Mouse (Mus musculus) skeletal muscle tissue, adult 2 months (tissue): ENCODE data around the gene Adora3.

ENCODE experiments used
- DNase-seq: peaks from one replicate; pipeline ENCODE4 v3.0.0-alpha.2; 2012; ENCODE audit warnings: low read depth, low spot score

Gene Adora3

DNA sequence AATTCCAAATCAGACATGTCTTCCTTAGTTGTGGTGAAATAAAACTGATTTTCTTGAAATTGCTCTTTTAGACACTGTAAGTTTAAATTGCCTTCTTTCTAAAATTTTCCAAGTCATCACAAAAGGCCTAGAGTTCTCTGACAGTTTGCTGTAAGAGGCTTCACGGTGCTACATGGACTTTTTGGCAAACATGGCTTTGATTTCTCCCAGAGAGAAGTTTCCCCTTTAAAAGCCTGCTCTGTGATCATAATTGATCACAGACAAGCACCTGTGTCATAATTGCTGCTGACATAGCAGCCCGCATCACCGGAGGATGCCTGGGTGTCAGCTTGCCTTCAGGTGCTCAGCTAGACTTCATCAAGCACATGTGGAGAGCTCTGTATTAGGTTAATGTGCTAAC is at the start of gene Adora3, which contains the start of gene Tmigd3:
Gene Adora3, plus strand, starts transcription at position 301 of the 400 bp plus-strand sequence.
Gene Tmigd3, plus strand, starts transcription at position 346 of the 400 bp plus-strand sequence.
- no peak for DNase-seq

DNA sequence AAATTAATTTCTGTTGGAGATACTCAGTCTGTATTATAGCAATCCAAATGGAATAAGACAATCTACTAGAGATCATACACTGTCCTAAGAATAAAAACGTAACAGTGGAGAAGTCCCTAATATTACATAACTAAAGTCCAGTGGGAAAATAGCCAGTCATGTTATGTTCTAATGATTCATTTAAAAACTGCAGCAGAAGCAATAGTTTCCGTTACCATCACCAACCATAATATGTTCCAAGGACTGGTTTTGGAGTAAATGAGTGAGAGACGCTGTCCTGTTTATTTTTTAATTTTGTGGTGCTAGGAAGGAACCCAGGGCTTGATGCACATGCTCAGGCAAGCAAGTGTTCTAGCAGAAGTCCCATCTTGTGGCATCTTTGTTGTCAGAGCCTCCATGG is 49.2 kb upstream of the Adora3 start:
- no peak for DNase-seq

DNA sequence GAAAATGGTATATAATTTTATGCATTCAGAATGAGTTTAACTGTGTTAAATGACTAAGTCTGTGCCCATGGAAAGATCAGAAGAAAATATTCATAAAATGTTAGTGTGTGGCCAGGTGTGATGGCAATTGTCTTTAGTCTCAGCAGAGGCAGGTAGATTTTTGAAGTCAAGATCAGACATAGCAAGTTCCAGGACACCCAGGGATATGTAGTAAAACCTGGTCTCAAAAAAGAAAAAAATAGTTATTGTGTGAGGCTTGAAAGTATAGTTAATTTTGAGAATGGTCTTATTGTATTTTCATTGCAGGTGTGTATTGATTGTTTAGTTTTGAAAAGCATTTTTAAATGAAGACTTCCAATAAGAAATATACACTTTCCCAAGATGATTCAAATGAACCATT is 47.0 kb upstream of the Adora3 start:
- no peak for DNase-seq

GRCm38 (mm10) chr3:105824103-105824502 is 46.6 kb upstream of the Adora3 start:
- no peak for DNase-seq

DNA sequence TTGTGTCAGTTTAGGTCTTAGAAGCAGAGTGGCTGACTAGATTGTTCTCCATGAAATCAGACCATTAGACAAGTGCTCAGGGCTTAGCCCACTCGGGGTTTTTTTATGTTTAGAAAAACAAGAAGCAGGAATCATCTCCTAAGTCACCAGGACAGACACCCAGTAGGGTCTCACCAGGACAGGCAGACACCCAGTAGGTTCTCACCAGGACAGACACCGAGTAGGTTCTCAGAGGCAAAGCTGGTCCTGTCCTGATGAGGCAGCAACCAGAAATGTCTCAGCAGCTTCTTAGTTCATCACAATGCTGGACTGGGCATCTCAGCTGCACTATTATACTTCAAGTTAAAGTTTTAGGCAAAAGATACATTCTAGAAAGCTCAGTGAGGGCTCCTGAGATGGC is 46.0 kb upstream of the Adora3 start:
- DNase-seq, result no peak

- DNase-seq, result peak; percentile 88
Observed at GRCm38 (mm10) chr3:105825501-105826161, 45.0 kb upstream of the Adora3 start.

- no peak for DNase-seq
Observed at GRCm38 (mm10) chr3:105831584-105831983, 39.1 kb upstream of the Adora3 start.

- no peak for DNase-seq
Observed at GRCm38 (mm10) chr3:105835875-105836274, 34.8 kb upstream of the Adora3 start.

- no peak for DNase-seq
Observed at GRCm38 (mm10) chr3:105836883-105837282, 33.8 kb upstream of the Adora3 start.

DNA sequence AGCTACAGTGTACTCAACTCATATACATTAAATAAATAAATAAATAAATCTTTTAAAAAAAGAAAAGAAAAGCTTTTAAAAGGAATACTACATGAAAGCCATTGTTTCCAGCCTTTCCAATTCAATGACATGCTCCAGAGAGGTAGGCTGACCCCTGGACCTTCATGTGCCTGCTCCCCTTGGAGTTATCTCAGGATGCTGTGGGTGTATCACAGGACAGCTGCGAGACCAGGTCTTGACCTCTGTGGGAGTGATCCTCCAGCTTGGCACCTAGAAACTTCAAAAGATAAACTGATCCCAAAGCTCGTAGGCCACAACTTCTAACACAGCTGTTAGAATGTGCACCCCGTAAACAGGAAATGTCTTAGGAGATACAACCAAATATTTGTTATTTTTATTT is 32.0 kb upstream of the Adora3 start:
- DNase-seq, result no peak

DNA sequence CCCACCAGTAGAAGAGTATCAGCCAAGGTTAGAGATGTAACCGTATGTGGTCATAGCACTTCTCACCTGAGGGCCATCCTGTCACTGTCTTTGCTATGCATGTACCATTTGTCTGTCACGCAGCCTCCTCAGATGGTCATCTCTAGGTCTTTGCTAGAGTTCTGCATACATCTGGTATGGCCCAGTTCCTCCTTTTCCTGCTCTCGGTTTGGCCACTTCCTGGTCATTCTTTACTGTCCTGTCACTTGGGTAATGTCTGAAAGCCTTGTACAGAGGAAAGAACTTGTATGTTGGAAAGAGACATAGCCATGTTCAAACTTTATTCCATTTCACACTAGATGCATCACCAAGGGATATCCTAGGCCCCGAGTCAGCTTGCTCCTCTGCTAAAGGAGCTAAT is 30.8 kb upstream of the Adora3 start:
- DNase-seq, result no peak

- no peak for DNase-seq
Observed at GRCm38 (mm10) chr3:105846294-105847069, 24.2 kb upstream of the Adora3 start.

- DNase-seq, result peak; percentile 76
Observed at GRCm38 (mm10) chr3:105853781-105854180, 16.9 kb upstream of the Adora3 start.

DNA sequence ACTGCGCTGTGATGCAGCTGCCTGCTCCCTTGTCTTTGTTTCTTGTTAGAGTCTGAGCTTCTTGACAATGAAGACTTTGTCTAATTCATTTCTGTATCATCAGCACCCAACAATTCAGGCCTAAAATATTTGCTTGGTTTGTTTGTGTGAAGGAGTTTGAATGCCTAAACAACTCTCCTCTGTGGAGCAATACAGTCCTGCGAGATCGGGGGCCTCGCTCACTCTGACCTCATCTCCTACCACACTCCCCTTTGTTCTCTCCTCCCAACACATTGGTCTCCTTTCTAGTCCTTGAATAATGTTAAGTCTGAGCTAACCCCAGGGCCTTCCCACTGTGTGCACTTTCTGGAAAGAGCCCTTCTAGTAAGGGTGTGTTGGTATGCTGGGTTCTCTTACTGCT is 15.9 kb upstream of the Adora3 start:
- no peak for DNase-seq

- DNase-seq, result no peak
Observed at GRCm38 (mm10) chr3:105857513-105857912, 13.1 kb upstream of the Adora3 start.

- DNase-seq, result no peak
Observed at GRCm38 (mm10) chr3:105861747-105862366, 8.8 kb upstream of the Adora3 start.

DNA sequence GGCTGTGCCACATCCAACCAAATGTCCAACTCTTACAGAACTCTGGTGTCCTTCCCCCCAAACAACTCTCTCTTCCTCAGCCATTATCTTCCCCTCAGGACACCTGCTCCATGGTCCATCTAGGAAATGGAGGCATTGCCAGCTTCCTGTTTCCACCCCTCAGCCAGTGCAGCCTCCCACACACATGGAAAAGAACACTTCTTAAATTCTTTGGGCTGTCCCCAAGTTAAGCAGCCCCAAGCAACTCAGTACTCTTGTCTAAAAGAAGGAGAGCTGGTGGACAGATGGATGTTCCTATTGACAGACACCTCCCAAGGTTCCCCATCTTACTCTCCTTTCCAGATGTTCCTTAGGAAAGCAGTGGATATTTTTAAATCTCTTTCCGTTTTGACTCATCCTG is 6.5 kb upstream of the Adora3 start:
- DNase-seq, result no peak

- no peak for DNase-seq
Observed at GRCm38 (mm10) chr3:105865122-105865521, 5.5 kb upstream of the Adora3 start.

GRCm38 (mm10) chr3:105868135-105868534 is 2.5 kb upstream of the Adora3 start:
- peak; percentile 32 for DNase-seq

GRCm38 (mm10) chr3:105872034-105872433 is 1.4 kb downstream of the Adora3 start:
- peak; percentile 38 for DNase-seq

GRCm38 (mm10) chr3:105872579-105872978 is 1.9 kb downstream of the Adora3 start:
- DNase-seq, result no peak
